Mouse (Mus musculus): Measurements from ENCODE around the gene Bola2.

DNA sequence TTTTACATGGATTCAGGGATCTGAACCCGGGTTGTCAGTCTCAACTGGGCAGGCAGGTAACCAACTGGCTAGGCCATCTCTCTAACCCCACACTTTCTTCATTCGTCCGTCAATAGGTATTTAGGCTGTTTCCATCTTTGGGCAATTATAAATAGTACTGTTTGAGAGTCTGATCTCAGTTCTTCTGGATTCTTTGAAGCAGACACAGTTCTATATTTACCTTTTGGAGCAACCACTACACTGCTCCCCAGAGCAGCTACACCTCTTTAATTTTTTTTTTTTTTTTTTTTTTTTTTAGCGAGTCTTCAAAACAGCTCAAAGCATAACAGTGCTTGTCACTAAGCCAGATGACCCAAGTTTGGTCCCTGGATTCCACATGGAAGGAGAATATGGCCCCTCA, 20.5 kb downstream of the Bola2 start:
- no peak for TF ChIP-seq CTCF (IDR thresholded peaks at IDR 0.05; ENCODE audit: low read depth)
- TF ChIP-seq EP300 (IDR thresholded peaks at IDR 0.05; ENCODE audit: low read depth) = no peak
